Mouse (Mus musculus) skeletal muscle tissue, postnatal 0 days (tissue): ENCODE data around the gene Olfr1128. TPM values are rescaled to one million over a fixed set of nuclear protein-coding genes. Genes with fewer than 3 reads are reported as not detected.

ENCODE experiments used
- polyA plus RNA-seq: library from polyadenylated mRNA; unstranded; fragments of >200 nt; fragmentation: Nextera tagmentation; extraction: Ambion mirVana; gene quantifications from 2 replicates; pipeline ENCODE4 v1.2.1, GENCODE M21; 2015

The Olfr1128 gene
- not detected in 2 replicates for polyA plus RNA-seq

GRCm38 (mm10) chr2:87545442-87545841, at the start of gene Olfr1128:
Olfr1128 (minus strand) TSS chr2:87545542.

DNA sequence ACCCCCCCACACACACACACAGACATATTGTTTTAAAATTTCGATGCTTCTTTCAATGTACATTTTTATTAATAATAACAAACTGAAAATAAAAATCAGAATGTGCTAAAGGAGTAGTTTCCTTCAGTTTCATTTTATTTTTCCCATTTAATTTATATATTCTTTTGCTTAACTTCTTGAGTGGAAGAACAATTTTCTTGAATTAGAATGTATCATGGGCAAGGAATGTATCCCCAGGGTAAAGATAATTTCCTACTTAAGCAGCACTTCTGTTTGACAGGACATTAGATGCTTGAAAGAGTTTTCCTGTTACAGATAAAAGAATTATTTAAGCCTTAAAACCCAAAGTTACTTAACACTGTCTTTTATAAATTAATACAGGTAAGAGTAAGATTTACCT, 28.3 kb upstream of the Olfr1128 start, which contains the start of gene Olfr1129:
Olfr1129 (plus strand) TSS at position 301 of the 400 bp plus-strand sequence.

GRCm38 (mm10) chr2:87531496-87531895, 13.8 kb downstream of the Olfr1128 start, which contains the start of gene Olfr153:
Olfr153 (plus strand) TSS chr2:87531796.

DNA sequence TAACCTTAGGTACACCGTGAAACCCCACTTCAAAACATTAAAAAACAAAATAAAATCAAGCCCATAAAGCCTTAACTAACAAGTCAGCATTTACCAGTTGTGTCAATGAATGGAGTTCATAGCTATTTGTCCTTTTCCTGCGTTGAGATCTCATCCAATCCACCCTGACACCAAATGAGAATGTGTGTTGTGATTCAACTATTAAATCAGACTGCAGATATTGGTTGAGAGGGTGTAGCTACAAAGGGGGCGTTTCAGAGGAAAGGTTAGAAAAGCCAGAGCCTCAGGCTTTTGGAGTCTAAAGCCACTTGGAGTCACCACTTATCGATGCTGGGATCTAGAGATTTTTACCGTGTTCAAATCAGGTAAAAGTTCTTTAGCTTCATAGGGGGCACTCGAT, 39.1 kb downstream of the Olfr1128 start, which contains the start of gene Pramel6:
Pramel6 (plus strand) TSS at position 301 of the 400 bp plus-strand sequence.

DNA sequence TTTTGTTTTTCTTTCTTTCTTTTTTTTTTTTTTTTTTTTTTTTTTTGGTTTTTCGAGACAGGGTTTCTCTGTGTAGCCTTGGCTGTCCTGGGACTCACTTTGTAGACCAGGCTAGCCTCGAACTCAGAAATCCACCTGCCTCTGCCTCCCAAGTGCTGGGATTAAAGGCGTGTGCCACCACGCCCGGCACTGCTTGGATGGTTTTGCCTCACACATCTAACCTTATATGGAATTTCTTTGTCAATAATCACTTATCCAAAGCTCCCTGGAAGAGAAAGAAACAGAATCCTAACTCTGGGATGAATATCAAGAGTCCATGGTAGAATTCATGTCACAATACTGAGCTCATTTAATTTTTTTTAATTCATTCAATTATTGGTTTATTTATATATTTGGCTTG, 48.3 kb downstream of the Olfr1128 start, which contains the start of gene Pramel7:
Pramel7 (minus strand) TSS at position 101 of the 400 bp plus-strand sequence.

Other genes starting within 250 kb of the Olfr1128 start
- gene Olfr1118, start 238.0 kb downstream of the Olfr1128 start, polyA plus RNA-seq, result not detected in 2 replicates
- gene Olfr1120, start 190.7 kb downstream of the Olfr1128 start, polyA plus RNA-seq, result not detected in 2 replicates
- gene Olfr1121, start 175.6 kb downstream of the Olfr1128 start, polyA plus RNA-seq, result not detected in 2 replicates
- not detected in 2 replicates for gene Olfr1122, start 159.7 kb downstream of the Olfr1128 start, polyA plus RNA-seq
- gene Olfr1123, start 128.9 kb downstream of the Olfr1128 start, polyA plus RNA-seq, result not detected in 2 replicates
- 0.05 TPM in 1 of 2 replicates, not detected in the other for gene Olfr1124, start 115.3 kb downstream of the Olfr1128 start, polyA plus RNA-seq
- not detected in 2 replicates for gene Olfr1126, start 91.6 kb downstream of the Olfr1128 start, polyA plus RNA-seq
- gene Pramel7, start 48.4 kb downstream of the Olfr1128 start, polyA plus RNA-seq, result not detected in 2 replicates
- gene Pramel6, start 39.0 kb downstream of the Olfr1128 start, polyA plus RNA-seq, result not detected in 2 replicates
- gene Olfr153, start 13.7 kb downstream of the Olfr1128 start, polyA plus RNA-seq, result not detected in 2 replicates
- not detected in 2 replicates for gene Olfr1129, start 28.4 kb upstream of the Olfr1128 start, polyA plus RNA-seq
- gene Olfr1130, start 60.7 kb upstream of the Olfr1128 start, polyA plus RNA-seq, result not detected in 2 replicates
- not detected in 2 replicates for gene Olfr1131, start 81.6 kb upstream of the Olfr1128 start, polyA plus RNA-seq
- not detected in 2 replicates for gene Olfr1132, start 92.0 kb upstream of the Olfr1128 start, polyA plus RNA-seq
- not detected in 2 replicates for gene Olfr1133, start 101.8 kb upstream of the Olfr1128 start, polyA plus RNA-seq
- not detected in 2 replicates for gene Olfr1134, start 112.9 kb upstream of the Olfr1128 start, polyA plus RNA-seq
- not detected in 2 replicates for gene Olfr1135, start 128.1 kb upstream of the Olfr1128 start, polyA plus RNA-seq
- not detected in 2 replicates for gene Olfr1136, start 148.4 kb upstream of the Olfr1128 start, polyA plus RNA-seq
- gene Olfr1137, start 167.6 kb upstream of the Olfr1128 start, polyA plus RNA-seq, result not detected in 2 replicates
- not detected in 2 replicates for gene Olfr1138, start 194.4 kb upstream of the Olfr1128 start, polyA plus RNA-seq
- gene Olfr1140, start 198.2 kb upstream of the Olfr1128 start, polyA plus RNA-seq, result not detected in 2 replicates
- not detected in 2 replicates for gene Olfr1141, start 208.4 kb upstream of the Olfr1128 start, polyA plus RNA-seq
- gene Olfr152, start 233.9 kb upstream of the Olfr1128 start, polyA plus RNA-seq, result not detected in 2 replicates